Mouse (Mus musculus) forebrain, embryonic 10.5 days (tissue): ENCODE data around the gene Sft2d1. TPM values are rescaled to one million over a fixed set of nuclear protein-coding genes. Genes with fewer than 3 reads are reported as not detected.
"Not testable (repeated sequence)": the region's sequence is repeated elsewhere in the genome, so short reads cannot be mapped to it uniquely, and the experiment has no call there.

ENCODE experiments used
- DNase-seq: peaks from one replicate; pipeline ENCODE4 v3.0.0-alpha.2; 2017; ENCODE audit warnings: low spot score; ENCODE audit errors: extremely low spot score
- H3K27ac ChIP-seq: fragments of 300-500 bp; sonication (generic); 2 replicates; pipeline ENCODE4 v1.5.1; 2016; ENCODE audit warnings: mild to moderate bottlenecking
- H3K27me3 ChIP-seq: fragments of 300-500 bp; sonication (generic); 2 replicates; pipeline ENCODE4 v1.6.1; 2016; ENCODE audit warnings: mild to moderate bottlenecking; ENCODE audit not compliant: poor library complexity, severe bottlenecking
- H3K36me3 ChIP-seq: fragments of 300-500 bp; sonication (generic); replicated peaks from 2 replicates; pipeline ENCODE4 v1.6.1; 2016; ENCODE audit warnings: mild to moderate bottlenecking, moderate library complexity
- H3K4me1 ChIP-seq: fragments of 300-500 bp; sonication (generic); 2 replicates; pipeline ENCODE4 v1.6.1; 2016
- H3K4me3 ChIP-seq: fragments of 300-500 bp; sonication (generic); 2 replicates; pipeline ENCODE4 v1.5.1; 2016; ENCODE audit warnings: mild to moderate bottlenecking, moderate library complexity
- H3K9me3 ChIP-seq: fragments of 300-500 bp; sonication (generic); 2 replicates; pipeline ENCODE4 v1.6.1; 2016; ENCODE audit warnings: mild to moderate bottlenecking, moderate library complexity
- WGBS: fragments of 180-500 bp; shearing (Covaris S2); methylation state at CpG from one replicate; pipeline ENCODE4 v1.1.7; 2016; 5-methylcytosine and 5-hydroxymethylcytosine counted together
- polyA plus RNA-seq: library from polyadenylated mRNA; unstranded; fragments of >200 nt; fragmentation: Nextera tagmentation; extraction: Ambion mirVana; gene quantifications from 2 replicates; pipeline ENCODE4 v1.2.1, GENCODE M21; 2016

The Sft2d1 gene
- 58.6 and 62.9 TPM in 2 replicates for polyA plus RNA-seq

DNA sequence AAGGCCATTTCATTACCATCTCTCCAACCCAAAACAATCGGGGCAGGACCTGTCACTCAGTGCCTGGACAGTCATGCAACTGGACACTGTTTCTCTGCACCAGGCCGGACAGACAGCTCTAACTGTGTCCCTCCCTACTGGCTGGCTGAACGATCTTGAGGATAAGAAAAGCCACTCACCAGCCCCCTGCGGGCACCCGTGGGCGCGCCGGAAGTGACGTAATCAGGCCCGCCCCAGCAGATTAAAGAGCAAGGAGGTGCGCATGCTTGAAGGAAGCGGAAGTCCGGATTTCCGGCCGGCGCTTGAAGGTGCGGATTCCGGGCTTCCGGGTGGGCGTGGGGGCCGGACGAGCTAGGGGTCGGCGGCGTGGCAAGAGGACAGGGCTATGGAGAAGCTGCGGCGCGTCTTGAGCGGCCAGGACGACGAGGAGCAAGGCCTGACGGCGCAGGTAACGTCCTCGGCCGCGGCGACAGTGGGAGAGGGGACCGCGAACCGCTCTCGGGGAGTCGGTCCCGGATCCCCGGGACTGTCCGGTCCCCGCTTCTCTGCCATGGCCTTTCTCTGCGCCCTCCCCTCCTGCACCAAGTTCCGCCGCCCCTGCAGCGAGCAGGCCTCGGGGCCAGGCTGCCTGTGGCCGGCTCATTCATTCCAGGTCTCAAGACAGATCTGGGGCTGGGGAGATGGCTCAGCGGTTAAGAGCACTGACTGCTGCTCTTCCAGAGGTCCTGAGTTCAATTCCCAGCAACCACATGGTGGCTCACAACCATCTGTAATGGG lies at the start of gene Sft2d1:
Gene Sft2d1 (plus strand): TSS at position 265 of the 777 bp plus-strand sequence.
- peak within 1 kb of the TSS; percentile 80 for H3K27ac ChIP-seq
- 1% methylated on average over 47 of the region's 54 CpGs for WGBS
- H3K4me1 ChIP-seq, result peaks cover 23% of the 10 kb centered on the region
- H3K4me3 ChIP-seq, result peak within 1 kb of the TSS; percentile 94
- no peaks in the 10 kb centered on the region for H3K27me3 ChIP-seq
- peak; percentile 96 for DNase-seq
- no peaks in the 10 kb centered on the region for H3K36me3 ChIP-seq
- H3K9me3 ChIP-seq, result no peaks in the 10 kb centered on the region

DNA sequence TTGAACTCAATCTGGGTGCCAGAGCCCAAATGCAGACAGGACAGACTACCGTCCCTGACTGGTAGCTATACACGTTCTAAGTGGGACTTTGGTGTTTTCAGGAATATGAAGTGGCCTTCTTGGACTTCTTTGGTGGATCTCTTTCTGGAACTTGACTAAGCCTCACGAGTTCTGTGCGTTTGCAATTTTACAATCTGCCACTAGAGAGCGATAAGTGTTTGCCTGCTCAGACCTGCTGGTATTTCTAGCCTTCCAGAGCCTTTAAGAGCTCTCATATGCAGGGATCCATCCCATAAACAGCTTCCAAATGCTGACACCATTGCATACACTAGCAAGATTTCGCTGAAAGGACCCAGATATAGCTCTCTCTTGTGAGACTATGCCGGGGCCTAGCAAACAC lies 46.3 kb upstream of the Sft2d1 start:
- WGBS, result 15% methylated on average over 7 of the region's 7 CpGs
- H3K36me3 ChIP-seq, H3K27ac ChIP-seq, H3K27me3 ChIP-seq, H3K4me1 ChIP-seq, H3K4me3 ChIP-seq, H3K9me3 ChIP-seq: not testable (repeated sequence)
- peak; percentile 20 for DNase-seq

DNA sequence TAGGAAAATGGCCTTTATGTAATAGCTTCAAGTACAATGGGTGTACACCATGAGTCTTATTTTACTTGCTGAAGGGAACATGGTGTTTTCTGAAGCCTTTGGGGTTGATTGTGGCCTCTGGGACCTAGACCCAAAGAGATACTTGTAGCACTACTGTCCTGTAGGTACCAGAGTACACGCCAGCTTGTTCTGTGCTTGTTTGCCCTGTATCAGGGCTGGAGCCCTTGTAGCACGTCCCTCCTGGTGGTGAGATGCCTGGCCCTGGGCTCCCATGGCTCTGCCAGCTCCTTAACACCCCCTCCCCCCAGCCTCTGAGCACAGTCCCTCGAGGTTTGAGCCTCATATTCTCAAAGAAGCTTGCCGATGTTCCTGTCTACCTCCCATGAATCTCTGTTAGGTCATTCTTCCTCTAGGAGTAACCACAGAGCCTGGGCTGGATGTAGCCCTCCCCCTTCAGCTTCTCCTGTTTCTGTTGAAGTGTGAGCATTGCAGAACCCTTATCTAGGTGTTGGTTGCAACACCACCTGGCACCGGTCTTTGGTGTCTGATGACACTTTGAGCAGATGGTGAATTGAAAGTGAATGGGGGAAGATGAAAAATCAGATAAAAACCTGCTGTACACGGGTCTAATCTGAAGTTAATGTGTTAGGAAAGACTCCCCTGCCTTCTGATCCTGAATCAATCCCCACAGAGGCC lies 38.7 kb upstream of the Sft2d1 start:
- no peak overlapping the region for H3K27ac ChIP-seq
- 64% methylated on average over 6 of the region's 6 CpGs for WGBS
- no peaks in the 10 kb centered on the region for H3K4me1 ChIP-seq
- peaks cover 9% of the 10 kb centered on the region; the same call in 1 of the 2 replicates for H3K27me3 ChIP-seq
- H3K4me3 ChIP-seq, result no peak overlapping the region
- H3K9me3 ChIP-seq, result no peaks in the 10 kb centered on the region
- no peaks in the 10 kb centered on the region for H3K36me3 ChIP-seq
- DNase-seq, result no peak

DNA sequence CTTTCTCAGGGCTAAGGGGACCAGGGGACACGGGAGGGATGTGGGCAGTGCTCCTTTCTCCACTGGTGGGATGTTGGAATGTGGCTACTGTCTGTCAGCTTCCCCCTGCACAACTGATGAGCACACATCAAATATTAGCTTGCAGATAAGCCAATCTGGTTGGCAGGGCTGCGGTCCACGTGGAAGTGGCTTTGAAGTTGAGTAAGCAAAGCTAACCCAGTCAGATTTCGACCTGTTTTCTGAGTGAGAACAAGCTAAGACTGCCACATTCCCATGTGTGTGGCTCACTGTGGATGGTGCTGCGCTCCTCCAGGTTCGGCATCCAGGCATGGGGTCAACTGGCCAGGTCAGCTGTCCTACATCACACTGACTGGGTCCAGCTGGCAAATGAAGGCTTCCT lies 38.0 kb upstream of the Sft2d1 start:
- Histone ChIP-seq H3K27me3 (peaks cover 9% of the 10 kb centered on the region; the same call in 1 of the 2 replicates), H3K36me3 (no peaks in the 10 kb centered on the region), H3K4me1 (no peaks in the 10 kb centered on the region), H3K4me3 (no peak overlapping the region), H3K9me3 (no peaks in the 10 kb centered on the region), H3K27ac (no peak overlapping the region)
- 84% methylated on average over 6 of the region's 6 CpGs for WGBS
- DNase-seq, result no peak

DNA sequence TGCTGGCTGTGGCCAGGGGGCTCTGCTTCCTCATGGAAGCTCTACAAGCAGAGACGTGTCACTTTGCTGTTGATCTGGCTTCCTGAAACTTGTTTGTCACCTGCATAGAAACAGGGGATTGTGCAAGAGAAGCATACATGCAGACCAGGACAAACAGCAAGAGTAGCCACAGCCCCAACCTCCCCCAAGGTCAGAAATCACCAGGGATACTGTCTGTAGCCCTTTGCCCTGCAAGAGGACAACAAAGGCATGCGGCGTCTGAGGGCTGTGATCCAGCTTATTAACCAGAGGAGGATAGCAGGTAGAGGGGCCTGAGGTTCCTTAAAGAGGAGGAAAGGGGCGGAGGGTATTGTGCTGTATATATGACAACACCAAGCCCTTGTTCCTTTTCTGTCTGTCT lies 34.8 kb upstream of the Sft2d1 start:
- Histone ChIP-seq H3K27ac (no peak overlapping the region), H3K27me3 (peaks cover 12% of the 10 kb centered on the region; the same call in 1 of the 2 replicates), H3K9me3 (no peaks in the 10 kb centered on the region), H3K4me3 (no peak overlapping the region), H3K4me1 (no peaks in the 10 kb centered on the region), H3K36me3 (no peaks in the 10 kb centered on the region)
- 81% methylated on average over 4 of the region's 4 CpGs for WGBS
- DNase-seq, result no peak

DNA sequence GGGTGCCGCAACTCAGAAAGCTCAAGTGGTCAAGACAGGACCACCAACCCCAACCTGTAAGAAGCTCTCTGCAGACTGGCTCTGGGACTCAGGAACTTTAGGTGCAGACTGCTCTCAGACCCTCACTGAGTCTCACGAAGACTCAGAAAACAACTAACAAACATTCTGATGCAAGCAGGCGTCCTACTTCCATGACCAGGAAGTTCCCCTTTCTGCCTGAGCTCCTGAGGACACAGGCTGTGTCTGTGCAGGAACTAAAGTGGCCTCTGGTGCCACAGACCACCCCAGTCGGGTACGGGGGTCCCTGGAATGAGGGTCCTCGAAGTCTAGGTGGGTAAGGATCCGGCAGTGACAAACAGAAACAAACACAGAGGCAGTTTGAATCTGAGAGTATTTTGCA lies 34.2 kb upstream of the Sft2d1 start:
- Histone ChIP-seq H3K27me3 (peaks cover 17% of the 10 kb centered on the region; the same call in 1 of the 2 replicates), H3K4me3 (no peak overlapping the region), H3K9me3 (no peaks in the 10 kb centered on the region), H3K27ac (no peak overlapping the region), H3K4me1 (no peaks in the 10 kb centered on the region), H3K36me3 (no peaks in the 10 kb centered on the region)
- 77% methylated on average over 7 of the region's 7 CpGs for WGBS
- no peak for DNase-seq

DNA sequence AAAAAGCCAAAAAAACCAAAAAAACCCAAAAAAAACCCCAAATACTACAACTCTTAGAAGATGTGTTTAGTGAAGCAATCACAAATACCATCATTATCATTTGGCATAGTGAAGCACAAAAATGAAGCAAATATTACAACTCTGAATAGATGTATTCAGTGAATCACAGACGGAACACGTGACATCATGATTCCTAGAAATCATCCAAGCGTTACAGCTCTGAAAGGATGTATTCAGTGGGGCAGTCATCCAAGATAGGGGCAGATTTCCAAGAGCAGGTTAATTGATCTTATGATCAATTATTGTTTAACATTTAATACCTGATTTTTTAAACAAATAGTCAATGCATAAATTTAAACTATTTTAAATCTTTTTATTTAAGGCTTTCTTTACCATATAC lies 33.6 kb upstream of the Sft2d1 start:
- no peak overlapping the region for H3K27ac ChIP-seq
- DNase-seq, result no peak

DNA sequence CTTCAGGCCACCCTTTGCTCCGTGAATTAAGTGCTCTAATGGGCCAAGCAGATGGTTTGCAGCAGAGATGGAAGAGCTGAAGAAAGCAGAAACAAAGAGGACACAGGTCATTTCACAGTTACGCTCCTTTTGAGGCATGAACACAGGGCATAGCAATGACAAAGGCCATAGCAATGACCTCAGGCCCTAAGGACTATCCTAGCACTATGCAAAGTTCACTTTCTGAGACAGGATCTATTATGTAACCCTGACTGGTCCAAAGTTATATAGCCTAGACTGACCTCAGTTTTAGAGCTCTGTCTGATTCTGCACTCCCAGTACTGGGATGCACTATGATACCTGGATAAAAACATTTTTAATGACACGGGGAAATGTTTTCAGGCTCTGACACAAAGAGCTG lies 32.5 kb upstream of the Sft2d1 start:
- WGBS, result 72% methylated on average over 3 of the region's 3 CpGs
- no peak overlapping the region for H3K4me3 ChIP-seq
- DNase-seq, result no peak
- H3K36me3 ChIP-seq, result no peaks in the 10 kb centered on the region
- no peaks in the 10 kb centered on the region for H3K9me3 ChIP-seq
- no peak overlapping the region for H3K27ac ChIP-seq
- H3K27me3 ChIP-seq, result peaks cover 14% of the 10 kb centered on the region; the same call in 1 of the 2 replicates
- H3K4me1 ChIP-seq, result peaks cover 10% of the 10 kb centered on the region

More for the DNA sequence above, 33.6 kb upstream of the Sft2d1 start:
- Histone ChIP-seq H3K4me3 (no peak overlapping the region), H3K4me1 (no peaks in the 10 kb centered on the region), H3K27me3 (peaks cover 15% of the 10 kb centered on the region; the same call in 1 of the 2 replicates), H3K9me3 (no peaks in the 10 kb centered on the region), H3K36me3 (no peaks in the 10 kb centered on the region)
- WGBS, result 88% methylated on average over 3 of the region's 3 CpGs

DNA sequence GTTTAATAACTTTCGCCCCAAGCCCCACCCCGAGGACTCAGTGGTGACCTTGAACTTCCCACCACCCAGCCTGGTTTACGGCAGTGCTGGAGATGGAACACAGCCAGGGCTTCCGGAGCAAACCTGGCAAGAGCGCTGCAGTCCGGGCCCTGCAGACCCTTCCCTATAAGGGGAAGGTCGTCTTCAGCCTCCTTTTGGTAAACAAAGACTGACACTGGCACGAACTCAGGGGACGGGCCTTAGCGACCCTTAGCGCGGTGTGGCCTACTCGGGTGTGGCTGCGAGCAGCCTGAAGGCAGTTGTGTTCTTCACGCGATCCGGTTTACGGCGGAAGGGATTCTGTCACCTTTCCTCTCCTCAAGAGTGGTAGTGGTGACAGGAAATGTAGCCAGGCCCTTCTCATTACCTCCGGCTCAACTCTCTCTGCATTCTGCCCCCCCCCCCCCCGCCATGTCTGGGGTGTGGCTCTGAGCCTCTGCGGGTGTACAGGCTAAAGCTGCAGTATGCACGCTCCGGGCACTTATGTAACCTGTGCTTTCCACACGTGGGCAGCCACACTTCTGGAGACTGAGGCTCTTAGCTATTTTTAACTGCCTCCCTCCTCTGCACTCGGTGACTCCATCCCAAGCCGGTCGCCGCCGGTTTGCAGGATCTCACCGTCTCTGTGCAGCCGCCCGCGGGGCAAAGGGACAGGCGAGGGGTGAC lies 27.9 kb upstream of the Sft2d1 start, which contains the start of gene Mpc1:
Gene Mpc1 (plus strand): TSS at position 84 of the 705 bp plus-strand sequence.
- Histone ChIP-seq H3K27ac (peak within 1 kb of the TSS; percentile 92), H3K4me3 (peak within 1 kb of the TSS; percentile 86), H3K36me3 (no peaks in the 10 kb centered on the region), H3K9me3 (no peaks in the 10 kb centered on the region), H3K4me1 (peaks cover 22% of the 10 kb centered on the region), H3K27me3 (peaks cover 35% of the 10 kb centered on the region)
- peak; percentile 52 for DNase-seq
- WGBS, result 2% methylated on average over 35 of the region's 35 CpGs

DNA sequence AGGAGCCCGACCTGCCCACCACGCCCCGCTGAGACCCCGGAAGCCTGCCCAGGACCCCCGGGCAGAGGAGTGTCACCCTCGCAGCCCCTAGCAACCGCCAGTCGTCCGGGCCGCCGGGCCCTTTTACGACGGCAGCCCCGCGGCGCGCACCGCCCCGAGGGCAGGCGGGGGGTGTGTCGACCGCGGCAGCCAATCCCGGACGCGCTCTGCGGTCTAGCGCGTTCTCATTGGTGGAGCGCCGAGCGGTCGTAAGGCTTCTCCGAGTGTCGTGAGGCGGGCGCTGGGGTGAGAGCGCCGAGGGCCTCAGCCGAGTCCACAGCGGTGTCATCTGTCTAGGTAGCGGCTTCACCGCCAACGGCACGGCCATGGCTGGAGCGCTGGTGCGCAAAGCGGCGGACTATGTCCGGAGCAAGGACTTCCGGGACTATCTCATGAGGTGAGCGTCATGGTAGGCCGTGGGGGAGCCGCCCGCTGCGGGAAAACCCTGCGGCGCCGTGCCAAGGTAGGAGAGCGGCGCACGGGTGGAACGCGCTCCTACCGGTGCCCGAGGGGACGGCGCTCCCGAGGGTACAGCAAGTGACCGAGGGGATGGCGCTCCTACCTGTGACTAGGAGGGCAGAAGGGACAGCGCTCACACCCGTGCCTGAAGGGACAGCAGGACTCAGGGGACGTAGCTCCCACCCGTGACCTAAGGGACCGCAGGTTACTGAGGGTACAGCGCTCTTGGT lies 27.2 kb upstream of the Sft2d1 start:
- peak; percentile 91 for DNase-seq
- Histone ChIP-seq H3K27ac (peak overlapping the region; percentile 92), H3K27me3 (peaks cover 35% of the 10 kb centered on the region), H3K4me1 (peaks cover 22% of the 10 kb centered on the region), H3K9me3 (no peaks in the 10 kb centered on the region), H3K4me3 (peak overlapping the region; percentile 86), H3K36me3 (no peaks in the 10 kb centered on the region)
- under 1% methylated on average over 77 of the region's 77 CpGs for WGBS

DNA sequence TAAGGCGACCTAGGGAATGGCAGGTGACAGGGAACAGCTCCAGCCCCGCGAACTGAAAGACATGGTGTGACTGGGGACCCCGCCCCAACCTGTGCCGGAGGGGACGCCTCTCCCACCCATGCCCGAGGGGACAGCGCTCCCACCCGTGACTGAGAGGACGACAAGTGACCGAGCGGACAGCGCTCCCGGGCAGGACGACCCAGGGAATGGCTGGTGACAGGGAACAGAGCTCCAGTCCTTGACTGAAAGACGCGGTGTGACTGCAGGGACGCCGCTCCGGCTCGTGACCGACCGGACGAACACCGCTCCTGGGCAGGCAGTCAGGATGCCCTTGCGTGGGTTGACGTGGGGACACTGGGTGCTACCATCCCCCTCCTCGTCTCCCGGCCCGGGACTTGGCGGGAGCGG lies 26.6 kb upstream of the Sft2d1 start:
- Histone ChIP-seq H3K27ac (peak overlapping the region; percentile 92), H3K9me3 (no peaks in the 10 kb centered on the region), H3K4me1 (peaks cover 22% of the 10 kb centered on the region), H3K4me3 (peak overlapping the region; percentile 86), H3K27me3 (peaks cover 35% of the 10 kb centered on the region), H3K36me3 (no peaks in the 10 kb centered on the region)
- DNase-seq, result peak; percentile 37
- WGBS, result under 1% methylated on average over 32 of the region's 32 CpGs

DNA sequence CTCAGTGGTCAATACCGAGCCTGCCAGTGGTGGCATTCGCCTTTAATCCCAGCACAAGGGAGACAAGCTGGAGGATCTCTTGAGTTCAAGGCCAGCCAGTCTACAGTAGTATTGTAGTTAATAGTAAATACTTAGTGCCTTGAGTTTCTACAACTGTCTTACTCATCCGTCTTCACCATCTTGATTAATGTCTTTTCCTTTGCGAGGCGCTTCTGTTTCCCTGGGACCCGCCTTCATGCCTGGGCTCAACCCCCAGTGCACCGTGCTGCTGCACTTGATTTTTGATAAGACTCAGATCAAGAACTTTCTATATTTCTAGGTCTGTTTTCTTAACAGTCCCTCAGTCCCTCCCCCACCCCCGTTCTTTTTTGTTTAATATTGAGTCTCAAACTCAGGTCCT lies 25.8 kb upstream of the Sft2d1 start:
- H3K27me3 ChIP-seq, result peaks cover 35% of the 10 kb centered on the region
- 38% methylated on average over 8 of the region's 8 CpGs for WGBS
- DNase-seq, result no peak
- H3K4me1 ChIP-seq, result peaks cover 22% of the 10 kb centered on the region
- H3K27ac ChIP-seq, result no peak overlapping the region
- peak overlapping the region; percentile 86 for H3K4me3 ChIP-seq
- no peaks in the 10 kb centered on the region for H3K9me3 ChIP-seq
- H3K36me3 ChIP-seq, result no peaks in the 10 kb centered on the region
